Mouse (Mus musculus): Measurements from ENCODE around the gene Asic2. TPM values are rescaled to one million over a fixed set of nuclear protein-coding genes. Genes with fewer than 3 reads are reported as not detected.

Asic2 gene
- total RNA-seq, 2 experiments from 2014 or later, result 0.21 to 0.23 TPM

- DNase-seq, result no peak
Observed at GRCm38 (mm10) chr11:81092161-81092560, 876.1 kb downstream of the Asic2 start.

- DNase-seq, result no peak
Observed at GRCm38 (mm10) chr11:81083822-81084221, 884.4 kb downstream of the Asic2 start.

- no peak for DNase-seq
Observed at GRCm38 (mm10) chr11:81080076-81080805, 888.0 kb downstream of the Asic2 start.

DNA sequence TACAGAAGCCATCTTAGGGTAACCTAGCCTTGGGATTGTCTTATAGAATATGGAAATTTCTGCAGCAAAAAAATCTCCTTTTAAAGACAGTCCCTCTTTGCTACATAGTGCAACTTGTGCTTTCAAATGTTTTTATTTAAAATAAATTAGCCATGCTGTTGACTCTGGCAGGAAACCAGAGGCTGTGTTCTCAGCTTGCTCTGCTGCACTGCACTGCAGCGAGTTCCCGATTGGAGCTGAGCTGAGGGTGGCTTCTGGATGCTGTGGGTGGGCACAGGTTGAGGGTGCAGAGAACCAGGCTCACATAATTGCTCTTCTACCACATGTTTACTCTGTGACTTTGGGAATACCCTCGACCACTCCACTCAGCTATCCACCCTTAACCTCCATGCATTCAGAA is 889.0 kb downstream of the Asic2 start:
- DNase-seq, result no peak

GRCm38 (mm10) chr11:81071836-81072235 is 896.4 kb downstream of the Asic2 start:
- no peak for DNase-seq

GRCm38 (mm10) chr11:81065386-81065785 is 902.9 kb downstream of the Asic2 start:
- DNase-seq, result no peak

DNA sequence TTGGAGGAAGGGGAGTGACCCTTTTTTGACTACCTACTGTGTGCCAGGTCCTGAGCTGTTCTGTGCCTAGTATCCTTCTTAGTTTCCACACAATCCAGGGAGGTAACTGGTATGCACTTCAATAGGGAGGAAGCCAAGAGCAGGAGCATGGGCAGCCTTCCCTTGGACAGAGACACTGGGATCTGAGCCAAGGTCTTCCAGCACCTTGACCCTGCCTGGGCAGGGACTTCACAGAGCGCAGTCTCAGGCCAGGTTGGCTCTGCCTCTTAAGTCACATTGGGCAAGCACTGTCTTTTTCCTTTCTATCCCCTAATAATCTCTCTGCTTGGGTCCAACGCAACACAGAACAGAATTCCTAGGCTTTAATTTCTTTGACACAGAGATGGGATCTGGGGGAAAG is 904.3 kb downstream of the Asic2 start:
- no peak for DNase-seq

- no peak for DNase-seq
Observed at GRCm38 (mm10) chr11:81060077-81060476, 908.2 kb downstream of the Asic2 start.

GRCm38 (mm10) chr11:81059546-81059945 is 908.7 kb downstream of the Asic2 start:
- DNase-seq, result no peak

DNA sequence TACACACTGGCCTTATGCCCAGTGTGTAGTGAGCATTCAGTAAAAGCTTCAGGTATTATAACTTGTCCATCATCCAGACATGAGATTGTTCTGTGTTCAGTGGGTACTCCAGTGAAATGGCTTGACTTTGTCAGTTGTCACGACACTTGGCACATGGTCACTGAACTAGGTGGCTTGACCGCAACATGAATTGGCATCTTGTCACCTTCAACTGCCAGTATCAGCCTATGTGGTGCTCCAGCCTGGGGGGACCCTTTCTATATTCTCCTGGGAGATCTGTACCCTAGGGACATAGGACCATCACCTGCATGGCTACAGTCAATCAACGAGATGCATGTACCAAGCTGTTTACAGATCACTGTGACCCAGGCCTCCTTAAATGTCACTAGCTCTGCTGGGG is 910.8 kb downstream of the Asic2 start:
- DNase-seq, result no peak

DNA sequence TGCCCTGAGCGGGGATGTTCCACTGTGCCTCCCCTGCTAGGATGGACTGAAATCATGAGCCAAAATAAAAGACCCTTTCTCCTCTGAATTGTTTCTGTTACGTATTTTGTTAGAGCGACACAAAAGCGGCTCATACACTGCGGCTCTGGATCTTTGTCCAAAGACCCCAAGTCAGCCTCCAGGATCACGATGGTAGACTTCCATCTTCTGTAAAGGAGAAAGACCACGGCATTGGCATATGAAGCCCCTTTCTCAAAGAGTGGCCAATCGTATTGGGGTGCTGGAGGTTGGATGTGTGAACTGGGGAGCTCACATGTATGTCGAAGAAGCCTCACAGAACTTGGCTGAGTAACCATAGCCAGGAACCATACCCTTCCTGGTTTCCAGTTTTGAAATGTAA is 911.5 kb downstream of the Asic2 start:
- DNase-seq, result no peak

DNA sequence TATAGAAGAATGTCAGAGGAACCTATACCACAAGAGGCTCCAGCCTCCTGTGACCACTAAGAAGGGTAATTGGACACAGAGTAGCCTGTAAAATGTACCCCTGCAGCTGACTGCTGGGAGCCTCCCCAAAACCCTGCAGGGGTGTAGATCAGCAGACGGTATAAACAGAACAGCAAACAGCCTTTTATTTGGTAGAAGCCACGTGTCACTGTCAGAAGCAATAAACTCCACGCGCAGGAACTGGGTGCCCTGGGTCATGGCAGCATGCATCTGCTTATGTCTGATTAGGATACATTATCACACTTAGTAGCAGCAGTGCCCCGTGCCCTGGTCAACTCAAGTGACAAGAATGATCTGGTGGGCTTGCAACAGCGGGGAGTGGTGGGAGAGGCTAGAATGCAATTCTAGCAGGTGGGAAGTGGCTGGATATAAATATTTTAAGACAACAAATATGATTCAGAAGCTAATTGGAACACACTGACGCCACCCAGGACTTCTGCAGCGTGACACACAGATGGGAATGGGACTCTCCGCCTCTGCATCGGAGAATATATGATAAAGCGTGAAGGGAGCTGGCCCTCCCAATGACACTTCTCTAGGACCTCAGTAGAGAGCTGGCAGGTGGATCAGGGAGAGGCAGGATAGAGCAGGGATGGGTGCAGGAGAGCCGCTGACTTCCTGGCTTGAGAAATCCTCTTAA is 912.7 kb downstream of the Asic2 start:
- no peak for DNase-seq

- DNase-seq, result no peak
Observed at GRCm38 (mm10) chr11:81053826-81054225, 914.4 kb downstream of the Asic2 start.

GRCm38 (mm10) chr11:81041671-81042070 is 926.6 kb downstream of the Asic2 start:
- DNase-seq, result no peak

DNA sequence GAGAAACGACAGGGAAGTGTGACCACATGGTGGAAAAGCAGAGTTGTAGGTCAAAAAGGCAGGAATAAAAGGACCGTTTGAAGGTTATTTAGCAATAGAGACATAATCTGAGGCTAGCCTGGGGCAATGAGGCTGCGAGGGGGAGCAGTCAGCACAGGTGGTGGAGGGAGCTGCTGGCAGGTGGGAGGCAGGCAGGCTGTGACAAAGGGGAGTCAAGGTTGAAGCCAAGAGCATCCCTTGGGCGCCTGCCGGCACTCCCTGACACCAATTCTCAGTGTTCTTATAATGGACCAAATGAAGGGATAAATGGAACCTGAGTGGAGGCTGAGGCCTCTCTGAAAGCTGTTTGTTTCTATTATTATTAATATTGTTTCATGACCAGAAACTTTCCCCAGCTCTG is 928.3 kb downstream of the Asic2 start:
- DNase-seq, result no peak

DNA sequence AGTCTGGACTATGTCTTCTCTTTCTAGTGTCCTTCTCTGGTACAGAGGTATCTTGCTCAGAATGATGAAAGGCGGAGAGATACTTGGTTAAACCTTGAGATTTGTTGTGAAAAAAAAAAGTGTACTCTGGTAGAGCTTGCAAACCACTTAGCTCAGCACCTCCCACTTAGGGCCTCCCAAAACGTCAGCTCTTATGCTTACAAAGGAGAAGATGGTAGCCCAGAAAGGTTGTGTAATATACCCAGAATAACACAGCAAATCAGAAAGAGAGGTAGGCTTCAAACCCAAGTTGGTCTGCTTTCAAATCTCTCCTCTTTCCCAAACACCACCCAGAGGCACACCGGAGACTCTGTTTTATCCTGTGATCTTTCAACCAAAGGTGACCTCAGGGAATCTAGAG is 936.1 kb downstream of the Asic2 start:
- DNase-seq, result no peak

DNA sequence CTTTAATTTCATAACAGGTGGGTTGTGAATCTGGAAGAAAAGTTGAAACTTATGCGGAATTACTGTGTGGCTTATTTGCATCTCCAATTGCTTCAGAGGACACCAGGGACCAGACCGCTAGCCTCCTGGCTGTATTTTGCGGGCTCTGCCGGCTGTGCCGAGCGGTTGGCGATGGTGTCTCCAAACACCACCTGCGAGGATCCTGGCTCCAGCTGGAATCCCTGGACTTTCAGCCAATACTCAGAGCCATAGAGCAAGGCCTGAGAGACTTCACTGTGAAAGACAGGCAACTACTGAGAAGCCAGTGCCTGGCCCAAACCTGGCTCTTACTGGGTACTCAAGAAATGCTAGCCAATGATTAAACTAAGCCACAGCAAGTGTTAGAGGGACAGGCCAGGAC is 953.5 kb downstream of the Asic2 start:
- DNase-seq, result no peak

- DNase-seq, result no peak
Observed at GRCm38 (mm10) chr11:81013501-81013900, 954.8 kb downstream of the Asic2 start.

- no peak for DNase-seq
Observed at GRCm38 (mm10) chr11:81010766-81011165, 957.5 kb downstream of the Asic2 start.

DNA sequence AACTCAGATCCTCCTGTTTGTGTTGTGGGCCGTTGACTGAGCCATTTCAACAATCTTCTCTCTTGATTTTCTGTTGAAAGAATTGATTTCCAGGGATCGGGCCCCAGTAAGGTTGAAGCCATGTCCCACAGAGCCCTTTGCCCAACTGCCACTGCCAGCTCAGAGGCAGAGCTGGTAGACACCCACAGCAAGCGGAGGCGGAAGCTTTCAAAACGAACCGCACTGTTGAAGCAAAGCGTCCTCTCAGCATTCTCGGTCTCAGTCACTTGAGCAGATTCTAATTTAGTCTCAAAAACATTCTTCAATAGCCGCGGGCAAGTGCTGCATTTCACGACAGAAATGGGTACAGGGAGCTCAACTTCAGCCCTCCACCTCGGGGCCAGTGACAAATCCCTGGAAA is 958.9 kb downstream of the Asic2 start:
- DNase-seq, result no peak

DNA sequence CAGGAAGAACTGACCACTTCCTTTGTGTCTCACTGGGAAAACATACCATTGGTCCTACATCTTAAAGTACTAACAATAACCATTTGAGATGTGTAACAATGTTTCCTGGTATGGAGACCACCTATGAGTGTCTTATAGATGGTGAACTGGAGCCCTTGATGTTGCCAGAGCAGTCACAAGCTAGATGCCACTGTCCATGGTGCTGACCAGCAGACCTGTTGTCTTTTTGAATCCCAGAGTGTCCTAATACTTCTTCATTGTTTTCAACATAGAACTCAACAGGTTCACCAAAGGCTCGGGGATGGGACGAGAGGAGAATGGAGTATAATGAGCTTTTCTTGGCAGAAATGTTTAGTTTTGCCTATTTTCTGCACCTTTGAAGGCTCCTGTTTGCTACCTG is 962.4 kb downstream of the Asic2 start:
- no peak for DNase-seq

DNA sequence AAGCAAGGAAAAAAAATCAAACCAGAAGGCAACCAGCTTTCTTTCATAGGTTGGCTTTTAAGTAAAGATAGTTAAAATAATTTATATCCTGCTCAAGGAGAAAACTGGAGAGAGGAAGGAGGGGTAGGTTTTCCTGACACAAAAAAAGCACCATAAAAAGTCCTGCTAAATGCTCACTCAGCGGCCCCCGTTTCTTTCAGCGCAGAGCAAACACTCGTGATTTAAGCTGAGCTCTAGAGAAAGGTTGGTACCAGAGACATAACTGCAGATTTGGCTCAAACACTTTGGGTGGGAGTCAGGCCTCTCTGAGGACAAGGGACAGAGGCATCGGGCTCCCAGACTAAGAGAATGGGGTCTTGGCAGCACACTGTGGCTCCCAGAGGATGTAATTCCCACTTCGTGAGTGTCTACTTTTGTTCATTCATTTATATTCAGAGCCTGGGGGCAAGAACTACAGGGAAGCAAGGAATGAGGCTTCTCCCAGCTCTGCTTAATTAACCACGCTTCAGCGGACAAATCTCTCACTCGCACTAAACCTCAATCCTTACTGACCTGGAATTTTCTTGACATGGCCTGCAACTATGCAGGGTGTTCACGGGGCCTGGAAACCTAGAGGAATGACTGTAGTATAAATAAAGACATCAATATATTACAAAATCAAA is 965.4 kb downstream of the Asic2 start:
- no peak for DNase-seq

GRCm38 (mm10) chr11:80995621-80996020 is 972.6 kb downstream of the Asic2 start:
- no peak for DNase-seq

- no peak for DNase-seq
Observed at GRCm38 (mm10) chr11:80983530-80983929, 984.7 kb downstream of the Asic2 start.

Measured in gastrocnemius, postnatal 10 days (tissue).